Mouse (Mus musculus) erythroblast, embryonic 14.5 days (primary cell): ENCODE results near the gene Ppfibp1. TPM values are rescaled to one million over a fixed set of nuclear protein-coding genes. Genes with fewer than 3 reads are reported as not detected.

Experiments
- H3K27me3 ChIP-seq: 2 replicates; pipeline ENCODE4 v1.6.1; 2012; ENCODE audit warnings: inconsistent platforms; ENCODE audit not compliant: control insufficient read depth
- H3K36me3 ChIP-seq: 2 replicates; pipeline ENCODE4 v1.6.1; 2012; ENCODE audit warnings: mild to moderate bottlenecking, inconsistent platforms; ENCODE audit not compliant: control insufficient read depth
- H3K4me1 ChIP-seq: 2 replicates; pipeline ENCODE4 v1.6.1; 2012; ENCODE audit warnings: inconsistent platforms; ENCODE audit not compliant: control insufficient read depth
- H3K4me3 ChIP-seq: replicated peaks from 2 replicates; pipeline ENCODE3; 2012; ENCODE audit warnings: moderate library complexity, mild to moderate bottlenecking, inconsistent platforms
- H3K9me3 ChIP-seq: 2 replicates; pipeline ENCODE4 v1.6.1; 2012; ENCODE audit warnings: low read length, inconsistent platforms, mixed read lengths; ENCODE audit not compliant: control insufficient read depth
- GATA1 ChIP-seq: IDR thresholded peaks from 2 replicates; pipeline ENCODE4 v1.6.1; 2012; ENCODE audit warnings: low read length, inconsistent platforms, mixed read lengths
- TAL1 ChIP-seq: IDR thresholded peaks from 3 replicates; pipeline ENCODE4 v1.6.1; 2012; ENCODE audit warnings: low read length, inconsistent platforms, mixed read lengths
- polyA plus RNA-seq: library from polyadenylated mRNA; stranded (reverse); fragments of >175 nt; gene quantifications from 2 replicates; pipeline ENCODE4 v1.2.3, GENCODE M21; 2012

Gene Ppfibp1
- polyA plus RNA-seq, 1 experiment: not detected

DNA sequence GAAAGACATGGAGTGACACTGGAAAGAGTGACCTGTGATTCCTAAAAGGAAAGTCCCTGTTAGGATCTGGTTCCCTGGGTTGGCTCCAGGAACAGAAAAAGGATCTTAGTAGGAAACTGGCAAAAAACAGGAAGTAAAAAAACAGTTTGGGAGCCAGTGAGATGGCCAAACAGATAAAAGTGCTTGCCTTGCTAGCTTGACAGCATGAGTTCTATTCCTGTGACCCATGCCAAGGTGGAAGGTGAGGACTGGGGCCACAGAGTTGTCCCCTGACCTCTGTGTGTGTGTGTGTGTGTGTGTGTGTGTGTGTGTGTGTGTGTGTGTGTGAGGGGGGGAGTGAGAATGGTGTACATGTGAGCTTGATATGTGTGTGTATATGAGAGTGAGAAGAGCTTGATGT, 135.3 kb downstream of the Ppfibp1 start:
- Histone ChIP-seq H3K4me1 (0 out of 2 replicates have a peak, but pooled peaks cover 3% of the 10 kb centered on the region), H3K9me3 (no peaks in the 10 kb centered on the region), H3K27me3 (no peaks in the 10 kb centered on the region), H3K36me3 (peaks cover 2% of the 10 kb centered on the region; the same call in 1 of the 2 replicates), H3K4me3 (no peak overlapping the region)
- TF ChIP-seq TAL1: no peak
- TF ChIP-seq GATA1: no peak

DNA sequence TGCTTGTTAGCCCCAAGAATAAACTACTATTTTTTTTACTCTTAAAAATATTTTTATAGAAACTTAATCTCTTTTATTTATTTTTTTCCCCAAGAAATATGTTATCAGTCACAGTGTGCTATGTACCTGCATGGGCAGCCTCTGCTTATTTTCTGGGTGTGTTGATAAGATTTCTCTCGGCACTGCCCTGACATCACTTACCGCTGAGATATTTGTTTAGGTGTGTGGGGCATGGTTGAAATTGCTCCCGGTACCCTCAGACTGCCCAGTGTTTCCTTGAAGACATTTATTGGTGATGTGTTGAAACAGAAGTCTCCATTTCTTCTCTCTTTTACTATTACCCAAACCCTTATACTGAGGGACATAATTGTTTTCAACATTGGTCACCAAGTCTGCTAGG, 136.5 kb downstream of the Ppfibp1 start:
- Histone ChIP-seq H3K36me3 (peaks cover 4% of the 10 kb centered on the region; the same call in 1 of the 2 replicates), H3K4me1 (0 out of 2 replicates have a peak, but pooled peaks cover 2% of the 10 kb centered on the region), H3K9me3 (no peaks in the 10 kb centered on the region), H3K4me3 (no peak overlapping the region), H3K27me3 (no peaks in the 10 kb centered on the region)
- TF ChIP-seq TAL1 (no peak), GATA1 (no peak)

- Histone ChIP-seq H3K36me3 (peaks cover 6% of the 10 kb centered on the region; the same call in 1 of the 2 replicates), H3K4me1 (no peaks in the 10 kb centered on the region), H3K9me3 (no peaks in the 10 kb centered on the region), H3K4me3 (no peak overlapping the region), H3K27me3 (no peaks in the 10 kb centered on the region)
- TF ChIP-seq GATA1 (no peak), TAL1 (no peak)
Observed at GRCm38 (mm10) chr6:147028396-147028795, 140.1 kb downstream of the Ppfibp1 start.

DNA sequence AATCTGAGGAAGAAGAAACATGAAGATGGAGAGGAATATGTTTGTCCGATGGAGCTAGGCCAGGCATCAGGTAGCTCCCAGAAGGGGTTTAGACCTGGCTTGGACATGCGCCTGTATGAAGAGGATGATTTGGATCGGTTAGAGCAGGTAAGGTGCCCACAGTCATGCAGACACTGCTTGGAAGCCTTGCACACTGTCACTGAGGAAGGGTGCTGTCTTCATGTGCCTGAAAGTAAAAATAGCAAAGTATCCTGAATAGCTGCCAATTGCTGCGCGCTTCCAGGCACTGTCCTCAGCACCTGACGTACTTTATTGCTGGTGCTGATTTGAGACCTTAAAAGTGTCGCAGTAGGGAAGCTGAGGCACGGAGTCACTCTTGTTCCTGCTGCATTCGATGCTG, 141.3 kb downstream of the Ppfibp1 start:
- Histone ChIP-seq H3K27me3 (no peaks in the 10 kb centered on the region), H3K9me3 (no peaks in the 10 kb centered on the region), H3K4me3 (no peak overlapping the region), H3K4me1 (no peaks in the 10 kb centered on the region), H3K36me3 (peaks cover 6% of the 10 kb centered on the region; the same call in 1 of the 2 replicates)
- TF ChIP-seq GATA1: no peak
- TF ChIP-seq TAL1: no peak

DNA sequence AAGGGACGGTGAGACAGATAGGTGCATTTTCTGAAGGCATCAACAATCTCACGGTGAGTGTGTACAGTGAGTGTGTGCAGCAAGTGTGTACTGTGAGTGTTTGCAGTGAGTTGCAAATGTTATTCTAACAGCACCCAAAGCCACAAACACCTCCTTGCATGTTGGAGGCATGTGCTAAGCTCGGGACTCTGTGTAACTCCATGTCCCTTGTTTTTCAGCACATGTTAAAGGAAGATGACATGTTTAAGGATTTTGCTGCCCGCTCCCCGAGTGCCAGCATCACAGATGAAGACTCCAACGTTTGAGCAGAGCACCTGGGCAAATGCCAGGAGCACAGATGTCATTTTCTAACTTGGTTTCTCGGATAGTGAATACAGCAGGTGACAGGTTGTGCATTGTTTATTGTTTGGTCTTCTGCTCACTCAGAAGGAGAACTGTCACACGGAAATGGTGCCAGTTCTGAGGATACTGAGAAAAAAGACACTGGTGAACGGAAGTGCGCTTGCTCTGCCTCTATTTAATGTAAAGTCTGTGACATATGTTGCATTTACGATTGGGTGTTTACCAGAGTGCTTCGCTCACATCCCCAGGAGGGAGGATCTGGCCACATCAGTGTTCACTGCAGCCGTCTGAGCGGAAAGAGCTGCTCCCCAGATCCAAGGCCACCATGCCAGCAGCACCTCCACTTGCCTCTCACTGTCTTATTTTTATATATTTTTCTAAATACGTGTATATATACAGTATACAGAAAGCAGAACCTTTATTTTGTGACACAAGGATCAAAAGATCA, 142.0 kb downstream of the Ppfibp1 start:
- no peaks in the 10 kb centered on the region for H3K4me1 ChIP-seq
- H3K27me3 ChIP-seq: no peaks in the 10 kb centered on the region
- TF ChIP-seq TAL1 (no peak), GATA1 (no peak)
- no peak overlapping the region for H3K4me3 ChIP-seq
- no peaks in the 10 kb centered on the region for H3K9me3 ChIP-seq
- H3K36me3 ChIP-seq: peaks cover 6% of the 10 kb centered on the region; the same call in 1 of the 2 replicates

- TF ChIP-seq TAL1 (no peak), GATA1 (no peak)
- no peak within 1 kb of the TSS for H3K4me3 ChIP-seq
- H3K9me3 ChIP-seq: no peaks in the 10 kb centered on the region
- H3K27me3 ChIP-seq: no peaks in the 10 kb centered on the region; the same call in 1 of the 2 replicates
- no peaks in the 10 kb centered on the region for H3K4me1 ChIP-seq
- peaks cover 6% of the 10 kb centered on the region; the same call in 1 of the 2 replicates for H3K36me3 ChIP-seq
Observed at GRCm38 (mm10) chr6:147032303-147032925, 144.1 kb downstream of the Ppfibp1 start, which contains the start of gene Rep15. Rep15 (plus strand) TSS chr6:147032584.

- peaks cover 11% of the 10 kb centered on the region for H3K36me3 ChIP-seq
- H3K4me3 ChIP-seq: peak within 1 kb of the TSS; percentile 97
- no peak for TF ChIP-seq GATA1
- no peak for TF ChIP-seq TAL1
- peaks cover 25% of the 10 kb centered on the region for H3K4me1 ChIP-seq
- no peaks in the 10 kb centered on the region for H3K9me3 ChIP-seq
- peaks cover 6% of the 10 kb centered on the region for H3K27me3 ChIP-seq
Observed at GRCm38 (mm10) chr6:147042291-147043290, 154.3 kb downstream of the Ppfibp1 start, which contains the start of gene Mrps35. Mrps35 (plus strand) TSS chr6:147042764.

GRCm38 (mm10) chr6:147043633-147044032, 155.3 kb downstream of the Ppfibp1 start:
- Histone ChIP-seq H3K36me3 (peaks cover 18% of the 10 kb centered on the region), H3K9me3 (no peaks in the 10 kb centered on the region), H3K27me3 (peaks cover 6% of the 10 kb centered on the region), H3K4me3 (peak overlapping the region; percentile 97), H3K4me1 (peaks cover 25% of the 10 kb centered on the region)
- TF ChIP-seq TAL1: no peak
- no peak for TF ChIP-seq GATA1
